Mouse (Mus musculus): ENCODE measurements around the gene Pla2g7.

Gene Pla2g7

GRCm38 (mm10) chr17:43644375-43644774, 76.5 kb downstream of the Pla2g7 start:
- in situ Hi-C loops (cut with MseI, MboI) = no loop called here

GRCm38 (mm10) chr17:43645136-43645535, 77.2 kb downstream of the Pla2g7 start:
- in situ Hi-C loops (cut with MseI, MboI) = no loop called here

GRCm38 (mm10) chr17:43646925-43647324, 79.0 kb downstream of the Pla2g7 start:
- in situ Hi-C loops (cut with MseI, MboI) = no loop called here

GRCm38 (mm10) chr17:43649641-43650436, 81.9 kb downstream of the Pla2g7 start:
- in situ Hi-C loops (cut with MseI, MboI) = no loop called here

- in situ Hi-C loops (cut with MseI, MboI) = no loop called here
Measured at GRCm38 (mm10) chr17:43651314-43652046, 83.6 kb downstream of the Pla2g7 start.
